Mouse (Mus musculus) heart, embryonic 10.5 days (tissue): ENCODE measurements at regions not wholly inside any gene's neighbourhood (a gene's known extent, or its start where the extent isn't known, plus 50 kb on each side); places are given as distances from the start of the nearest gene placed in this dataset.
A peak's percentile ranks its signal among the peaks of the same experiment; 100 is the strongest.
"Not testable (repeated sequence)": the region's sequence is repeated elsewhere in the genome, so short reads cannot be mapped to it uniquely, and the experiment has no call there.

ENCODE experiments used
- DNase-seq: peaks from one replicate; pipeline ENCODE4 v3.0.0-alpha.2; 2017; ENCODE audit warnings: low spot score
- H3K27ac ChIP-seq: fragments of 300-500 bp; sonication (generic); 2 replicates; pipeline ENCODE4 v1.5.1; 2016; ENCODE audit warnings: mild to moderate bottlenecking
- H3K27me3 ChIP-seq: fragments of 300-500 bp; sonication (generic); 2 replicates; pipeline ENCODE4 v1.6.1; 2016; ENCODE audit warnings: mild to moderate bottlenecking; ENCODE audit not compliant: poor library complexity, insufficient read depth, severe bottlenecking
- H3K36me3 ChIP-seq: fragments of 300-500 bp; sonication (generic); 2 replicates; pipeline ENCODE4 v1.6.1; 2016; ENCODE audit warnings: mild to moderate bottlenecking, moderate library complexity
- H3K4me1 ChIP-seq: fragments of 300-500 bp; sonication (generic); 2 replicates; pipeline ENCODE4 v1.6.1; 2016; ENCODE audit warnings: mild to moderate bottlenecking
- H3K4me3 ChIP-seq: fragments of 300-500 bp; sonication (generic); 2 replicates; pipeline ENCODE4 v1.5.1; 2016; ENCODE audit warnings: mild to moderate bottlenecking, moderate library complexity
- H3K9me3 ChIP-seq: fragments of 300-500 bp; sonication (generic); 2 replicates; pipeline ENCODE4 v1.6.1; 2016; ENCODE audit warnings: mild to moderate bottlenecking, moderate library complexity
- WGBS: fragments of 180-500 bp; shearing (Covaris S2); methylation state at CpG from one replicate; pipeline ENCODE4 v1.1.7; 2016; 5-methylcytosine and 5-hydroxymethylcytosine counted together

- 84% methylated on average over 5 of the region's 5 CpGs for WGBS
- H3K4me3 ChIP-seq: no peak overlapping the region
- no peaks in the 10 kb centered on the region for H3K27me3 ChIP-seq
- no peak overlapping the region for H3K27ac ChIP-seq
- DNase-seq: no peak
- no peaks in the 10 kb centered on the region for H3K36me3 ChIP-seq
- no peaks in the 10 kb centered on the region for H3K9me3 ChIP-seq
- H3K4me1 ChIP-seq: no peaks in the 10 kb centered on the region
Measured at GRCm38 (mm10) chr2:160569496-160569895, 76.2 kb upstream of the Top1 start.

GRCm38 (mm10) chr2:160578384-160579320, 67.0 kb upstream of the Top1 start:
- H3K36me3 ChIP-seq: no peaks in the 10 kb centered on the region
- peaks cover 6% of the 10 kb centered on the region; the same call in 1 of the 2 replicates for H3K4me1 ChIP-seq
- H3K27ac ChIP-seq: no peak overlapping the region
- DNase-seq: peak; percentile 88
- H3K4me3 ChIP-seq: no peak overlapping the region
- no peaks in the 10 kb centered on the region for H3K9me3 ChIP-seq
- peaks cover 49% of the 10 kb centered on the region for H3K27me3 ChIP-seq
- WGBS: 12% methylated on average over 17 of the region's 17 CpGs

GRCm38 (mm10) chr2:160580250-160580649, 65.4 kb upstream of the Top1 start:
- DNase-seq: no peak
- no peaks in the 10 kb centered on the region for H3K36me3 ChIP-seq
- H3K4me3 ChIP-seq: no peak overlapping the region
- 32% methylated on average over 9 of the region's 9 CpGs for WGBS
- H3K27me3 ChIP-seq: peaks cover 61% of the 10 kb centered on the region
- no peak overlapping the region for H3K27ac ChIP-seq
- H3K4me1 ChIP-seq: peaks cover 3% of the 10 kb centered on the region; the same call in 1 of the 2 replicates
- H3K9me3 ChIP-seq: no peaks in the 10 kb centered on the region

GRCm38 (mm10) chr2:160581029-160581428, 64.7 kb upstream of the Top1 start:
- peaks cover 69% of the 10 kb centered on the region for H3K27me3 ChIP-seq
- H3K4me1 ChIP-seq: peaks cover 3% of the 10 kb centered on the region; the same call in 1 of the 2 replicates
- H3K36me3 ChIP-seq: no peaks in the 10 kb centered on the region
- no peak overlapping the region for H3K4me3 ChIP-seq
- 9% methylated on average over 9 of the region's 9 CpGs for WGBS
- H3K9me3 ChIP-seq: no peaks in the 10 kb centered on the region
- no peak for DNase-seq
- no peak overlapping the region for H3K27ac ChIP-seq

GRCm38 (mm10) chr2:160583034-160583433, 62.7 kb upstream of the Top1 start:
- H3K9me3 ChIP-seq, H3K36me3 ChIP-seq: not testable (repeated sequence)
- WGBS: 89% methylated on average over 19 of the region's 19 CpGs

GRCm38 (mm10) chr2:160583506-160583905, 62.2 kb upstream of the Top1 start:
- H3K27ac ChIP-seq: no peak overlapping the region
- no peak overlapping the region for H3K4me3 ChIP-seq
- WGBS: 77% methylated on average over 6 of the region's 6 CpGs
- no peaks in the 10 kb centered on the region for H3K36me3 ChIP-seq
- DNase-seq: peak; percentile 70
- peaks cover 3% of the 10 kb centered on the region; the same call in 1 of the 2 replicates for H3K4me1 ChIP-seq
- no peaks in the 10 kb centered on the region for H3K9me3 ChIP-seq
- peaks cover 64% of the 10 kb centered on the region for H3K27me3 ChIP-seq

More at GRCm38 (mm10) chr2:160583034-160583433, 62.7 kb upstream of the Top1 start:
- not testable (repeated sequence) for H3K4me1 ChIP-seq, H3K4me3 ChIP-seq, H3K27ac ChIP-seq
- H3K27me3 ChIP-seq: peaks cover 68% of the 10 kb centered on the region
- peak; percentile 45 for DNase-seq

GRCm38 (mm10) chr2:160584568-160584967, 61.1 kb upstream of the Top1 start:
- 53% methylated on average over 9 of the region's 9 CpGs for WGBS
- H3K27me3 ChIP-seq: peaks cover 53% of the 10 kb centered on the region
- peaks cover 4% of the 10 kb centered on the region for H3K4me1 ChIP-seq
- no peak overlapping the region for H3K27ac ChIP-seq
- no peak overlapping the region for H3K4me3 ChIP-seq
- no peak for DNase-seq
- H3K9me3 ChIP-seq: no peaks in the 10 kb centered on the region
- no peaks in the 10 kb centered on the region for H3K36me3 ChIP-seq

GRCm38 (mm10) chr2:160587015-160587835, 58.5 kb upstream of the Top1 start:
- 80% methylated on average over 9 of the region's 9 CpGs for WGBS
- peaks cover 30% of the 10 kb centered on the region for H3K27me3 ChIP-seq

GRCm38 (mm10) chr2:160588401-160588800, 57.3 kb upstream of the Top1 start:
- DNase-seq: peak; percentile 57
- Histone ChIP-seq H3K27me3 (peaks cover 28% of the 10 kb centered on the region), H3K4me1 (peaks cover 8% of the 10 kb centered on the region; the same call in 1 of the 2 replicates), H3K4me3 (no peak overlapping the region), H3K36me3 (no peaks in the 10 kb centered on the region), H3K9me3 (no peaks in the 10 kb centered on the region), H3K27ac (no peak overlapping the region)
- 84% methylated on average over 9 of the region's 9 CpGs for WGBS

More at GRCm38 (mm10) chr2:160587015-160587835, 58.5 kb upstream of the Top1 start:
- Histone ChIP-seq H3K4me1 (peaks cover 8% of the 10 kb centered on the region; the same call in 1 of the 2 replicates), H3K27ac (no peak overlapping the region), H3K9me3 (no peaks in the 10 kb centered on the region), H3K36me3 (no peaks in the 10 kb centered on the region), H3K4me3 (no peak overlapping the region)
- no peak for DNase-seq

- Histone ChIP-seq H3K27me3 (peaks cover 9% of the 10 kb centered on the region), H3K36me3 (no peaks in the 10 kb centered on the region), H3K27ac (no peak overlapping the region), H3K9me3 (no peaks in the 10 kb centered on the region), H3K4me1 (peaks cover 8% of the 10 kb centered on the region; the same call in 1 of the 2 replicates), H3K4me3 (no peak overlapping the region)
- DNase-seq: peak; percentile 69
- WGBS: 47% methylated on average over 13 of the region's 13 CpGs
Measured at GRCm38 (mm10) chr2:160590209-160590910, 55.3 kb upstream of the Top1 start.

- 77% methylated on average over 18 of the region's 18 CpGs for WGBS
- Histone ChIP-seq H3K36me3 (no peaks in the 10 kb centered on the region), H3K4me1 (peaks cover 8% of the 10 kb centered on the region; the same call in 1 of the 2 replicates), H3K4me3 (no peak overlapping the region), H3K27ac (no peak overlapping the region), H3K27me3 (no peaks in the 10 kb centered on the region; the same call in 1 of the 2 replicates), H3K9me3 (no peaks in the 10 kb centered on the region)
- peak; percentile 41 for DNase-seq
Measured at GRCm38 (mm10) chr2:160591446-160592180, 54.1 kb upstream of the Top1 start.

- H3K4me1 ChIP-seq: peaks cover 8% of the 10 kb centered on the region; the same call in 1 of the 2 replicates
- H3K27ac ChIP-seq: no peak overlapping the region
- 8% methylated on average over 2 of the region's 2 CpGs for WGBS
- peak; percentile 82 for DNase-seq
- H3K36me3 ChIP-seq: no peaks in the 10 kb centered on the region
- no peaks in the 10 kb centered on the region for H3K9me3 ChIP-seq
- H3K4me3 ChIP-seq: no peak overlapping the region
- H3K27me3 ChIP-seq: no peaks in the 10 kb centered on the region; the same call in 1 of the 2 replicates
Measured at GRCm38 (mm10) chr2:160593035-160593434, 52.7 kb upstream of the Top1 start.
